ENCODE assay signal across 7 mouse cellular contexts in genomic region chr8:71988110-71988866, GRCm38 (mm10). TPM values are rescaled to one million over a fixed set of nuclear protein-coding genes. Genes with fewer than 3 reads are reported as not detected.
DNase-seq lines count a peak whose midpoint lies in the region; ATAC-seq lines count a peak whose summit lies in the region.

No protein-coding gene starts in this region.

- peak overlapping the region; percentile 40; the same call in 1 of the 2 replicates for H3K9ac ChIP-seq in kidney, embryonic 14.5 days (ENCODE audit: low read depth, low read length)
- H3K9ac ChIP-seq in limb, embryonic 13.5 days: peak overlapping the region; percentile 66
- peak overlapping the region; percentile 65 for H3K9ac ChIP-seq in midbrain, embryonic 13.5 days (replicated peaks)

- H3K9me3 ChIP-seq in heart, embryonic 10.5 days: no peaks in the 10 kb centered on the region
- H3K9me3 ChIP-seq in kidney, embryonic 14.5 days (ENCODE audit: control insufficient read depth, low read length): no peaks in the 10 kb centered on the region
- H3K9me3 ChIP-seq in limb, embryonic 13.5 days: no peaks in the 10 kb centered on the region
- no peaks in the 10 kb centered on the region for H3K9me3 ChIP-seq in midbrain, embryonic 13.5 days

- DNase-seq in adrenal gland, adult 2 months: peak; percentile 71
- DNase-seq in embryo, embryonic 10.5 days (ENCODE audit: low spot score): peak; percentile 69
- peak; percentile 78 for DNase-seq in heart, embryonic 10.5 days (ENCODE audit: low spot score)
- peak; percentile 29 to 66 for DNase-seq in spleen, postnatal 10 days (ENCODE audit: low spot score in 2 of 2)

- H3K4me2 ChIP-seq in kidney, embryonic 14.5 days (replicated peaks; ENCODE audit: low read depth, low read length): peak overlapping the region; percentile 53
- peak overlapping the region; percentile 70 for H3K4me2 ChIP-seq in limb, embryonic 13.5 days (replicated peaks)
- H3K4me2 ChIP-seq in midbrain, embryonic 13.5 days (replicated peaks): peak overlapping the region; percentile 68

- H3K27ac ChIP-seq in heart, embryonic 10.5 days: peak overlapping the region; percentile 82
- no peak overlapping the region for H3K27ac ChIP-seq in kidney, embryonic 14.5 days (ENCODE audit: low read depth, low read length)
- no peak overlapping the region for H3K27ac ChIP-seq in limb, embryonic 13.5 days
- H3K27ac ChIP-seq in midbrain, embryonic 13.5 days: 0 out of 2 replicates have a peak overlapping the region, but pooled peaks have one; percentile 44

- H3K27me3 ChIP-seq in heart, embryonic 10.5 days (ENCODE audit: insufficient read depth, poor library complexity, severe bottlenecking): peaks cover 5% of the 10 kb centered on the region; the same call in 1 of the 2 replicates
- H3K27me3 ChIP-seq in kidney, embryonic 14.5 days (ENCODE audit: control insufficient read depth, insufficient read depth, low read length): no peaks in the 10 kb centered on the region
- H3K27me3 ChIP-seq in limb, embryonic 13.5 days: no peaks in the 10 kb centered on the region
- H3K27me3 ChIP-seq in midbrain, embryonic 13.5 days: 0 out of 2 replicates have a peak, but pooled peaks cover 2% of the 10 kb centered on the region

- ATAC-seq in kidney, embryonic 14.5 days (ENCODE audit: low FRiP score, low TSS enrichment): peak; percentile 73
- peak; percentile 51; the same call in 1 of the 2 replicates for ATAC-seq in limb, embryonic 13.5 days (ENCODE audit: low FRiP score, low read depth)
- peak; percentile 89 for ATAC-seq in midbrain, embryonic 13.5 days

- peak overlapping the region; percentile 65 for H3K4me3 ChIP-seq in heart, embryonic 10.5 days
- peak overlapping the region; percentile 39 for H3K4me3 ChIP-seq in kidney, embryonic 14.5 days (ENCODE audit: low read length)
- H3K4me3 ChIP-seq in limb, embryonic 13.5 days: peak overlapping the region; percentile 48
- peak overlapping the region; percentile 48 for H3K4me3 ChIP-seq in midbrain, embryonic 13.5 days (replicated peaks)

- no peaks in the 10 kb centered on the region for H3K36me3 ChIP-seq in heart, embryonic 10.5 days
- no peaks in the 10 kb centered on the region for H3K36me3 ChIP-seq in kidney, embryonic 14.5 days (ENCODE audit: control insufficient read depth, insufficient read depth, low read length)
- no peaks in the 10 kb centered on the region for H3K36me3 ChIP-seq in limb, embryonic 13.5 days
- no peaks in the 10 kb centered on the region for H3K36me3 ChIP-seq in midbrain, embryonic 13.5 days

- 0 out of 2 replicates have a peak, but pooled peaks cover 7% of the 10 kb centered on the region for H3K4me1 ChIP-seq in heart, embryonic 10.5 days
- H3K4me1 ChIP-seq in kidney, embryonic 14.5 days (ENCODE audit: control insufficient read depth, insufficient read depth, low read length): no peaks in the 10 kb centered on the region
- H3K4me1 ChIP-seq in limb, embryonic 13.5 days: 0 out of 2 replicates have a peak, but pooled peaks cover 3% of the 10 kb centered on the region
- H3K4me1 ChIP-seq in midbrain, embryonic 13.5 days (replicated peaks): peaks cover 9% of the 10 kb centered on the region; the same call in 1 of the 2 replicates

- 10% methylated on average over 24 of the region's 24 CpGs for WGBS in heart, embryonic 10.5 days
- WGBS in kidney, embryonic 14.5 days: 17% methylated on average over 24 of the region's 24 CpGs
- 15% methylated on average over 24 of the region's 24 CpGs for WGBS in limb, embryonic 13.5 days
- whole genome bisulfite sequencing in midbrain, embryonic 13.5 days: 13% methylated on average over 24 of the region's 24 CpGs

RNA-seq across cellular contexts. Expression of gene Cyp4f18, which starts 21.1 kb away (rescaled TPM):
- total RNA-seq in adrenal gland, adult 2 months (2021): 10 to 100 TPM in 1 of 2 experiments, 1 to 10 TPM in 1; 8.1 to 15.7 TPM
- 10.8 and 19.0 TPM in 2 replicates for polyA plus RNA-seq in adrenal gland, adult 2 months (2012; rRNA removed)
- polyA plus RNA-seq in heart, embryonic 10.5 days (2016; fragmentation: Nextera tagmentation; extraction: Ambion mirVana): not detected in 2 replicates
- polyA plus RNA-seq in kidney, embryonic 14.5 days (2014; fragmentation: Nextera tagmentation; extraction: Ambion mirVana): 0.86 and 1.2 TPM in 2 replicates
- polyA plus RNA-seq in limb, embryonic 13.5 days (2015; fragmentation: Nextera tagmentation; extraction: Ambion mirVana): 0.90 and 0.91 TPM in 2 replicates
- polyA plus RNA-seq in midbrain, embryonic 13.5 days (2015; fragmentation: Nextera tagmentation; extraction: Ambion mirVana): 0.35 and 0.92 TPM in 2 replicates

RNA-seq across cellular contexts. Expression of gene Zfp961, which starts 37.5 kb away (rescaled TPM):
- total RNA-seq in adrenal gland, adult 2 months (2021): 10 to 100 TPM; 17.0 to 26.0 TPM
- 0.71 and 1.3 TPM in 2 replicates for polyA plus RNA-seq in adrenal gland, adult 2 months (2012; rRNA removed)
- 16.2 and 19.5 TPM in 2 replicates for polyA plus RNA-seq in heart, embryonic 10.5 days (2016; fragmentation: Nextera tagmentation; extraction: Ambion mirVana)
- polyA plus RNA-seq in kidney, embryonic 14.5 days (2014; fragmentation: Nextera tagmentation; extraction: Ambion mirVana): 28.3 and 32.4 TPM in 2 replicates
- 16.3 and 16.4 TPM in 2 replicates for polyA plus RNA-seq in limb, embryonic 13.5 days (2015; fragmentation: Nextera tagmentation; extraction: Ambion mirVana)
- polyA plus RNA-seq in midbrain, embryonic 13.5 days (2015; fragmentation: Nextera tagmentation; extraction: Ambion mirVana): 16.5 and 18.8 TPM in 2 replicates

RNA-seq across cellular contexts. Expression of gene Olfr372, which starts 52.7 kb away (rescaled TPM):
- not detected for total RNA-seq in adrenal gland, adult 2 months (2021)
- polyA plus RNA-seq in adrenal gland, adult 2 months (2012; rRNA removed): not detected in 2 replicates
- polyA plus RNA-seq in heart, embryonic 10.5 days (2016; fragmentation: Nextera tagmentation; extraction: Ambion mirVana): not detected in 2 replicates
- polyA plus RNA-seq in kidney, embryonic 14.5 days (2014; fragmentation: Nextera tagmentation; extraction: Ambion mirVana): not detected in 2 replicates
- not detected in 2 replicates for polyA plus RNA-seq in limb, embryonic 13.5 days (2015; fragmentation: Nextera tagmentation; extraction: Ambion mirVana)
- polyA plus RNA-seq in midbrain, embryonic 13.5 days (2015; fragmentation: Nextera tagmentation; extraction: Ambion mirVana): not detected in 2 replicates

Comparison
In these comparisons a context has a peak if more than half of its experiments do, and no peak if none do; other contexts are left out.
1. H3K27ac ChIP-seq: peak in heart, embryonic 10.5 days (single experiment) and midbrain, embryonic 13.5 days (single experiment); none in kidney, embryonic 14.5 days (single experiment) and limb, embryonic 13.5 days (single experiment).
2. Peak in every context shown above with its lines, with median percentiles within 50 percentile points of each other: DNase-seq, H3K4me3 ChIP-seq, ATAC-seq, H3K4me2 ChIP-seq and H3K9ac ChIP-seq.